Mouse (Mus musculus): ENCODE results near the gene Gcn1l1. TPM values are rescaled to one million over a fixed set of nuclear protein-coding genes. Genes with fewer than 3 reads are reported as not detected.

Gene Gcn1l1
- 110 and 131 TPM in 2 replicates for polyA plus RNA-seq (2012)

DNA sequence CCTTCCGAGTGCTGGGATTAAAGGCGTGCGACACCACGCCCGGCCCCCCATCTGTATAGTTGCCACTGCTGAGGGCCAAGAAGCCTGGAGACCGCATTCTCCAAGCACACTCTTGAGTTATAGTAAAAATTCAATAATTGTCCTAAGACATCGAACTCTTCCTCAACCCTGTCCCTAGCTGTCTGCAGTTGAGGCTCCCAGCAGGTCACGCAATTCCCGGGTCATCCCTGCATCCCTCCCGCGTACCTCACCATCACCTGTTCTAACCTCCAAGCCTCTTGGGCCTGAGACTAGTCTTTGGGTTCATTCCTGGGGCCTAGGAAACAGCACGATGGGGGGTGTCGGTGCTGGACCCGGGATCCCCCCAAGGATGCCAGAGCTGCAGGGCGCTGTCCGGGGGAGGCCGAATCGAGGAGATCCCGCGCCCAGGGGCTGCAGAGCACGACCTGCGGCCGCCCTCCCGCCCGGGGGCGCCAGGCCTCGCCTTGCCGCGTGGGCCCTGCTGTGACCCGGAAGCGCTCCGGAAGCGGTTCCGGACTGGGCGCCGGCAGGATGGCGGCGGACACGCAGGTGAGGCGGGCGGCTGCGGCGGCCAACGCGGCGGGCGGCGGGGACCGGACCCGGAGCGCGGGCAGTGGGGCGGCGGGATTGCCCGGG, at the start of gene Gcn1l1:
Gene Gcn1l1 (plus strand): TSS at position 518 of the 657 bp plus-strand sequence.
- no peak for TF ChIP-seq GATA1 (IDR thresholded peaks at IDR 0.05; ENCODE audit: low read length)

DNA sequence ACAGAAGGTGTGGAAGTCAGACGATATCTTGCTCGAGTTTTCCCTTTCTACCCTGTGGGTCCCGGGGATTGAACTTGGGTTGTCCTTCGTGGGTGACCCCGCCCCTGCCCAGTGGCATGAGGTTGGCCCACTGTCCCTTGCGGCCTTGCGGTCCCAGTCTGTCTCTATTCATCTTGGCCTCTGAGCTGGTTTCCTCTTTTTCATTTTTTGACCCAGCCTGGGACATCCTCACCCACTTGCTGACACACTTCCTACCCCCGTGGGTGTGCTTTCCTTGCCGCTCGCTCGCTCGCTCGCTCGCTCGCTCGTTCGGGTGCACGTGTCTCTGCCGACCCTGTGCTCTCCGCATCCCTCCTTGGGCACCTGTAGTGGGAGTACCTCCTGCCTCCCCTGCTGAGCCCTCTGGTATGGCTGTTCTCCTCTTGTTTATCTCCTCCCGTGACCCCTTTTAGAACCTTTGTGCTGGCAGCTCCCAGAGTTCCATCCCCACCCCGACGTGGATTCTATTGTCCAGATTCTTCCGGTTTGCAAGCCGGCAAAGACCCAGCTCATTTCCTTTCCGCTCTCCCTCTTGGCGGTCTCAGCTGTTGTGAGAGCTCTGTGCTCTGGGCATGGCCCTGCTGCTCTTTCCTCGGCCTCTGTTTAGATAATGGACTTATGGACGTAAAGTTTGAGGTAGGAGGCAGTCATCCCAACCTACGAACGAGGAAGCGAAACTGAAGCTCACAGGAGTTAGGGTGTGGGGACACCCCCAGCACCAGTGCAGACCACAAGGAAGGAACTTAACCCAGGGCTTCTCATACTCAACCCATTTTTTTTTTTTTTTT, 48.8 kb upstream of the Gcn1l1 start:
- TF ChIP-seq GATA1 (IDR thresholded peaks at IDR 0.05; ENCODE audit: low read length) = no peak

DNA sequence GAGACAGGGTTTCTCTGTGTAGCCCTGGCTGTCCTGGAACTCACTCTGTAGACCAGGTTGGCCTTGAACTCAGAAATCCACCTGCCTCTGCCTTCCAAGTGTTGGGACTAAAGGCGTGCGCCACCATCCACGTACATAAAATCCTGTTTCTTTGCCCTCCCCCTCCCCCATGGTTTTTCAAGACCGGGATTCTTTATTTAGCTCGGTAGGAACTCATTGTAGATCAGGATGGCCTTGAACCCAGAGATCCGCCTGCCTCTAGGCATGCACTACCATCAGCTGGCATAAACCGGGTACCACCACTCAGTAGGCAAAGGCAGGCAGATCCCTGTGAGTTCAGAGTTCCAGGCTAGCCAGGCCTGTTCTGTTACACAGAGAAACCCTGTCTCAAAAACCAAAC, 48.1 kb upstream of the Gcn1l1 start:
- TF ChIP-seq GATA1 (IDR thresholded peaks at IDR 0.05; ENCODE audit: low read length) = no peak

DNA sequence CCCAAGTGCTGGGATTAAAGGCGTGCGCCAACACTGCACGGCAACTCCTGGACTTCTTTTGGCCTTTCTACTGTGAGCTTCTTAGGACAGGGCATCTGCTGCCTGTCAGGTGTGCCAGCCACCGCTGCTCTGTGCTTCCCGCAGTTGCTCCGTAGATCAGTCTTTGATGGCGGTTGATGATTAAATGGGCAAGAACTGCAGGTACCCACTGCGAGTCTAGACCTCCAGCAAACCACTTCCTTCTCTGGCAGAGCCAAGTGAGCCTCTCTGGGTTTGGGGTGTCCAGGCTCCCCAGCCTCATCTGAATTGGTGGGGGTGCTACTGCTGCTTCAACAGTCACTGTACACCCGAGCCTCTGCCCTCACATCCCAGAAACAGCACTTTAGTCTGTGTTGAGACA, 47.6 kb upstream of the Gcn1l1 start:
- TF ChIP-seq GATA1 (IDR thresholded peaks at IDR 0.05; ENCODE audit: low read length) = no peak

DNA sequence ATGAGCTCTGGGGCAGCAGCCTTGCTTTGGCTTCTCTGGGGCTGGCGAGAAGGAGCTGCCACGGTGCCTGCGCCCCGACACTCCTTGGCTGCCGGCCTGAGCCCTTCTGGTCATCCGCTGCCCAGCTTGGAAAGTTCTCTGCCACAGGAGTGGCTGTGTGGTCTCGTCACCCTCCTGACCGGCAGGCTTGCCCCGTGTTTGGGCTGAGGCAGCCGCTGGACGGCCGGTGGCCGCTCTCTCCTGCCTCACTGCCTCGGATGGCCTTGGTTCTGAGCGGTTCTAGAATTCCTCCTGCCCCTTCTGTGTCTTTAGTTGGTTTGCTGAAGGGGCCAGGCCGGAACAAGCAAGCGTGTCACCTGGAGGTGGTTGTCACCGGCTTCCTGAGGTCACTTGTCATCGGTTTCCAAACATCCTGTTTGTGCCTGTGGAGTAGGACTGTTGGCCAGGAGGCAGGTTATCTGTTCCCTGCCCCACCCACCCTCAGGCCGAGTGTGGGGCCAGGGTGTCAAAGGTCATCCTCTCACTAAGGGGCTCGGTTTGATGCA, 44.7 kb upstream of the Gcn1l1 start:
- no peak for TF ChIP-seq GATA1 (IDR thresholded peaks at IDR 0.05; ENCODE audit: low read length)

DNA sequence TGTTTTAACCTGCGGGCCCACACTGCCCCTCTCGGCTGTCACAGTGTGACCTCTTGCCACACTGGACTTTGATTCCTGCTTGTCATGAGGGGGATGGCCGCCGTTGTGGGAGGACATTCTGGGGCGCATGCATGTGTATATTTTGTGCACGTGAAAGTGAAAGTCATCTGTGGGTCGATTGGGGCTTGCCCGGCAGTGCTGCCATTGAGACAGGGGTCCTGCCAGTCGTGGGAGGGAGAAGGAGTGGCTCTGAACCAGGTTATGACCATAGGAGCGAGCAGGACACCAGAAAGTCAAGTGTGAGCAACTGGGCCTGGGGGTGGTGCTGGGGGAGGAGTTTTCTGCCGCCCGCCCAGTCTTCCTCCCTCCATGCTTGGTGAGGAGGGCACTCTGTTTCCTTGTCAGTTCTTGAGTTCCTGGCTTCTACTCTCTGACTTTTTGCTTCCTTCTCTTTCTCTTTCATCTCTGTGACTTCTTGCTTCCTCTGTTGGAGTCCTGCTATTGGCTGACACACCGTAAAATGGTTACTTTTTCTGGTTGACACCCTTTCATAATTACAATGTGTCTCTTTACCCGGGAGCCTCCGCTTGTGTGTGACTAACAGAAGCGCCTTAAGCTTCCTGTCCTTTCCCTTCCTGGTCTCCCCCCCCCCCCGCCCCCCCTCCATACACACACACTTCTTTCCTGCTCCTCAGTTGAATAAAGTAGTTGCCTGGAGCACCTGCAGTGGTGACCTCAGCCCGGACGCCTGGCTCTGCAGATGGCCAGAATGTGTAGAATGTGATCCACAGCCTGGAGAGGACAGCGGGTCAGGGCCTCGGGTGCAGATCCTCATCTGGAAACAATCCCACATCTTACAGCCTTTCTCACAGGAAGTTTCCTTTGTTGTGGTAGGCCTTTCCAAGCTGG, 43.2 kb upstream of the Gcn1l1 start:
- TF ChIP-seq GATA1 (IDR thresholded peaks at IDR 0.05; ENCODE audit: low read length) = no peak

DNA sequence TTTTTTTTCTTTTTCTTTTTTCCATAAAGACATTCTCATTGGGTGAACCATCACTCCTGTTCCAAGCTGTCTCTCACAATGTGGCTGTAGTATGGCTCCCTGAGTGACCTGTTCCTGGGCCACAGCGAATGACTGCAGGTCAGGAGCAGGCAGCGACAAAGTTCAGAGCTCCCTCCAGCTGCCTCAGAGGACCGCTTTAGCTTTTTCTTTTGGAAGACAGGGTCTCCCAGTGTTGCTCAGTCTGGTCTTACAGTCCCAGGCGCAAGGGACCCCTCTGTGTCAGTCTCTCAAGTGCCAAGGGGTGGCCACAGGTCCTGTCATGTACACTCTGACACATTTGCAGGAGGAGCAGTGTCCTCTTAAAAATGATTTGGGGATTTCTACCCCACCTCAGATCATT, 42.5 kb upstream of the Gcn1l1 start:
- TF ChIP-seq GATA1 (IDR thresholded peaks at IDR 0.05; ENCODE audit: low read length) = no peak

DNA sequence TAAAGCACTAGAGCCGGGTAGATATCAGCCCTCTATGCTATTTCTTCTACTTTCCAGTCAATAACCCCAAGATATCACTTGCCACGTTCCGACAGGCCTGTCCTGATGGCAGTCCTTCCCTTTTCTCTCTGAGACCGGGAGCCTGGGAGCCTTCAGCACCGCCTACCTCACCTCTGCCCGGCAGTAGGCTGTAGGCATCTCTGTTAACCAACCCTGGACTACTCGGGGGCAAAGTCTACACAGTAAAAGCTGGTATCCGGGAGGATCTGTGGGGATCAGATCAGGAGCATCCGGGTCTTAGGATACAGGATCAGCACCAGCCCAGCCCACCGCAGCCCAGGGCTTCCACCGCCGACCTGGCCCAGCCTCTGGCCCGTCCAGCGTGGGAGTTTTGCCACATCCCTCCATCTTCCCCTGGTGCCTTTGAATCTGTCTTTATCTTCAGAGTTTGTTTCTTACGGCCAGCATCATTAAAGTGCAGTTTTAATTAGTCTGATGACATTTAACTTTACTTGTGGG, 42.0 kb upstream of the Gcn1l1 start:
- no peak for TF ChIP-seq GATA1 (IDR thresholded peaks at IDR 0.05; ENCODE audit: low read length)

DNA sequence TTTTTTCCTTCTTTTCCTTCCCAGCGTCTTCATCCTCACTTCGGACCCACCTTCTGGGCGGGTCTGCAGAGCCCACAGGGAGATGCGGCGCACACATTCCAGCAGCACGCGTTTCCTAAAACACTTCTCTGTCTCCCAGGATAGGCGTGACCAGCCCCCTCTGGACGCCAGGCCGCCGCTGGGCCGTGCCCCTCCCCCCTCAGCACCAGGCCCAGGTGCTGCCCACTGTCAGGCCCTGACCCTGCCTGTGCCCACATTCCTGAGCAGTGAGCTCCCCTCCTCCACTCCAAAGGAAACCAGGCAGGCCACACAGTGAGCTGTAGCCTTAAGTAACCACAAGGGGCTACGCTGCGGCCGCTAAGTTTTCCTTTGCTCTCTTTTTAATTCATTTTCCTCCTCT, 41.1 kb upstream of the Gcn1l1 start:
- TF ChIP-seq GATA1 (IDR thresholded peaks at IDR 0.05; ENCODE audit: low read length) = no peak

DNA sequence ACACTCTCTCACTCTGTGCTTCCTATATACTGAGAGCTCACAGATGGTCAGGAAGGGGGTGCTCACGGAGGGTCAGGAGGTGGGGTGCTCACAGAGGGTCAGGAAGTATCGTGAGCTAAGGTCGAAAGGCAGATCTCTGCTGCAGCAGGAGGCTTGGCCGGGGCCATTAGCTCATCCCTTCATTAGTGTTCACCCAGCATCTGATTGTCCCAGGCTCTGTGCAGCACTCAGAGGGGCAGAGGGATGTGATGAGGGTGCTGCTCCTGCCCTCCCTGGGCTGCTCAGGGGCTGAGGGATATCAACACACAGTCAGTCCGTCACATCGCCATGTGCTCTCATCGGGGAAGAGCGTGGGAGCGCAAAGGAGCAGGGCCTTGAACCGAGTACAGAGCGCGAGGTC, 40.6 kb upstream of the Gcn1l1 start:
- TF ChIP-seq GATA1 (IDR thresholded peaks at IDR 0.05; ENCODE audit: low read length) = no peak

DNA sequence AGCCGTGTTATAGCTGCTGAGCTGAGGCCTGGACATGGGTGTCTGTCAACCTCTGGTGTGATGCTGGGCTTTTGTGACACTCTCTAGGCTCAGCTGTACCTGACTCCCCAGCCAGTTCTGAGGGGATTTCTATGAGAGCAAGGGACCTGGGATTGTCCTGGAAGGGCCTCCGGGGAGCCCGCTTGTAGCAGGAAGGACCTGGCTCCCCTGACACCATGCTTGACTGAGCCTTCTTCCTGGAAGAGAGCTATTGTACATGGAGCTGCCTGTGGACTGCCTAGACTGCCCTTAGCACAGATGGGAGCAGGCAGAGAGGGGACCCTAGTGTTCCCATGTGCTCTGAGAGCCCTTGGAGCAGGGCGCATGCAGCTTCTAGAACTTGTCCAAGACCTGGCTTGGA, 39.6 kb upstream of the Gcn1l1 start:
- TF ChIP-seq GATA1 (IDR thresholded peaks at IDR 0.05; ENCODE audit: low read length) = no peak

DNA sequence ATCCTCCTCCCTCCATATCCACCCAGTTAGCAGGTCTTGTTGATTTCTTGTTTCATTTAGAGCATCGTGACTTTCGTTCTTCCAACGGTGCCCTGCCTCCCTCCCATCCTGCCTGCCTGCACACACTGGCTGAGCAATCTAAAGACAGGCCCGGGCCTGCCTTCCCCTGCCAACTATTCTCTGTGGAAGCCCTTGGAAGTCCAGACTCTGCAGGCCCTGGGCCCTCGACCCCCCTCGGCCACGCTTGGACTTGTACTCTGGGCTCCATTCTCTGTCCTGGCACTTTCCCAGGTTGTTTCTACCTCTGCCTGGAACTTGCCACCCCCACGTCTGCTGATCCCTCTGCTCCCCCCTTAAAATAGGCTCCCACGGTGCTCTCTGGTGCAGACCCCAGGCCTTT, 39.1 kb upstream of the Gcn1l1 start:
- no peak for TF ChIP-seq GATA1 (IDR thresholded peaks at IDR 0.05; ENCODE audit: low read length)

DNA sequence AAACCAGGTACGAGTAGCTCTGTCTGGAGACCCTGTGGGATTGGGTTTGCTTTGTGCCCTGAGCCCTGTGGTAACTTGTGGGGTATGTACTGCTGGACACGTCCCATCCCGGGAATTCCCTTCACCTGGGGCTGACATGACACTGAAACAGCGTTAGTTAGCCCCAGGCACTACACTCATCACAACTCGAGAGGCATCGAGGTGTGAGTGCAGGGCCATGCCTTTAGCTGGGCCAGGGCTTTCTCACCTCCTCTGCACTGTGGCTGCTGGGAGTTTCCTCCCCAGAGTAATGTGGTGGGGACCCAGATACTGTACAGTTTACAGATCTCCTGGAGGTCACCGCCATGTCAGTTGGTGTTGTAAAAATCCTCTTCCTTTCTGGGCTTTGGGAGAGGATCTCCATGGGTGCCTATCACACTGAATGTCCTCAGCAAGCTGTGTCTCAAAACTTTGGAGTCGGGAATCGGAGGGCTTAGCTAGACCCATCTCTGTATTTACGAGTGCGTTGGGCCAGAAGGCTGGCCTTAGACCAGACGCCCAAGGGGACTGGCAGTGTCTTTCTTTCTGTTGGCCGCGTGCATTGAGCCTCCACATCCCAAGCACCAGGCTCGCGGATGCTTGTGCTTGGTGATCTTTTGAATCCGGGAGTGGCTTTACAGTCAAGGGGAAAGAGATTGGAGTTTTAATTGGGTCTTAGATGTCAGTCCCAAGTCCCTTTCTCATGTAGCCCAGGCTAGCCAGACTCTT, 38.4 kb upstream of the Gcn1l1 start:
- TF ChIP-seq GATA1 (IDR thresholded peaks at IDR 0.05; ENCODE audit: low read length) = no peak

DNA sequence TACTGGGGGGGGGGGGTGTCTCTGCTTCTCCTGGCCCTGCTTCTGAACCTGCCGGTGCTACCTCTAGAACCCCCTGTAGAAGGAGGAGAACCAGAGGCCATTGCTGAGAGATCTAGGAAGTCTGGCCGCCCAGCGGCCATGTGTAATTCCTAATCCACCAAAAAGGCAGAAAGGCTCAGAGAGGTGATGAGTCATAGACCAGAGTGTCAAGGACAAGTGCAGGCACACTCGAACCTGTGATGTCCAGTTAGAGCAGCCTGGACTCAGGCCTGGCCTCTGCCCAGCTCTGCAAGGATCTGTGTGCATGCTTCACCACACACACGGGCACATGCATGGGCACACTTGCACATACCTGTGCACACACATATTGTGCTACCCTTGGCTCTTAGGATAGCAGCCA, 36.9 kb upstream of the Gcn1l1 start:
- TF ChIP-seq GATA1 (IDR thresholded peaks at IDR 0.05; ENCODE audit: low read length) = no peak

DNA sequence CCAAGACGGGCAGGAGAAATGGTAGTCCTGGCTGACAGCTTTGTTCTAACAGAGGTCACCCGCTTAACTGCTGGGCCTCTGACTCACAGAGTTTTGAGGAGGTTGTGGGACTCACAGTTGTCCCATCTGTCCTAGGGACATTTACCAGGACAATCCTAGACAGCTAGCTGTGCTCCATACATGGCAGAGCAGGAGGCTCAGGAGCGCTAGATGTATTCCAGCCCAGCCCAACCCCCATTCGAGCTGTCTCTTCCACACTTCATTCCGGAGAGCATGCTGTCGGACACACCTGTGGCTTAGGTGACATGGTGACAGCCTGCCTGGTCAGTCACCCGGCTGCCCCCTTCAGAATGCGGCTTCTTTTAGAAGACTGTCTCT, 35.7 kb upstream of the Gcn1l1 start:
- no peak for TF ChIP-seq GATA1 (IDR thresholded peaks at IDR 0.05; ENCODE audit: low read length)

All from G1E-ER4 (cell line).